Mouse (Mus musculus): Measurements from ENCODE around the gene Nfib.

- TF ChIP-seq CTCF (IDR thresholded peaks at IDR 0.05; ENCODE audit: insufficient read depth, low read length) (no peak), POLR2A (IDR thresholded peaks at IDR 0.05; ENCODE audit: borderline replicate concordance, extremely low read depth, low read depth, low read length) (no peak)
These were observed 176.6 kb downstream of the Nfib start for GRCm38 (mm10) chr4:82528978-82529377.

All from lung, adult 2 months (tissue).